Mouse (Mus musculus) midbrain, embryonic 11.5 days (tissue): ENCODE results near the gene AF067061. TPM values are rescaled to one million over a fixed set of nuclear protein-coding genes. Genes with fewer than 3 reads are reported as not detected.

ENCODE experiments used
- polyA plus RNA-seq: library from polyadenylated mRNA; unstranded; fragments of >200 nt; fragmentation: Nextera tagmentation; extraction: Ambion mirVana; gene quantifications from 2 replicates; pipeline ENCODE4 v1.2.1, GENCODE M21; 2014

Gene AF067061
- polyA plus RNA-seq, 1 experiment from 2014 or later: not detected

Other genes starting within 250 kb of the AF067061 start
- not detected in 2 replicates for gene Gm36079, start 236.1 kb upstream of the AF067061 start, polyA plus RNA-seq
- not detected in 2 replicates for gene Gm21188, start 210.9 kb upstream of the AF067061 start, polyA plus RNA-seq
- not detected in 2 replicates for gene Gm20767, start 122.9 kb upstream of the AF067061 start, polyA plus RNA-seq
- not detected in 2 replicates for gene Gm21818, start 90.7 kb upstream of the AF067061 start, polyA plus RNA-seq
- gene Gm21762, start 47.2 kb upstream of the AF067061 start, polyA plus RNA-seq: not detected in 2 replicates
- gene Gm21731, start 24.0 kb upstream of the AF067061 start, polyA plus RNA-seq: not detected in 2 replicates
- 0.26 TPM in 1 of 2 replicates, not detected in the other for gene BC147527, start 37.3 kb downstream of the AF067061 start, polyA plus RNA-seq
- not detected in 2 replicates for gene Tcstv3, start 53.8 kb downstream of the AF067061 start, polyA plus RNA-seq